Mouse (Mus musculus) intestine, embryonic 14.5 days (tissue): ENCODE measurements around the gene Zfp775. TPM values are rescaled to one million over a fixed set of nuclear protein-coding genes. Genes with fewer than 3 reads are reported as not detected.
A peak's percentile ranks its signal among the peaks of the same experiment; 100 is the strongest.

Source experiments
- ATAC-seq: fragments of 200-750 bp; cut with Nextera tagmentation; replicated peaks from 2 replicates; pipeline ENCODE4 v1.8.0; 2017; ENCODE audit warnings: low read depth, moderate number of reproducible peaks, moderate TSS enrichment, moderate library complexity; ENCODE audit not compliant: low FRiP score, low TSS enrichment
- DNase-seq: peaks from one replicate; pipeline ENCODE4 v3.0.0-alpha.2; 2018; ENCODE audit warnings: low spot score
- H3K27ac ChIP-seq: fragments of 300-500 bp; sonication (generic); 2 replicates; pipeline ENCODE4 v1.5.1; 2014; ENCODE audit warnings: low read depth, mild to moderate bottlenecking, control low read depth
- H3K27me3 ChIP-seq: fragments of 300-500 bp; sonication (generic); replicated peaks from 2 replicates; pipeline ENCODE4 v1.6.1; 2014; ENCODE audit warnings: low read length, control low read depth; ENCODE audit not compliant: control insufficient read depth, insufficient read depth
- H3K36me3 ChIP-seq: fragments of 300-500 bp; sonication (generic); 2 replicates; pipeline ENCODE4 v1.6.1; 2014; ENCODE audit warnings: low read length, control low read depth; ENCODE audit not compliant: control insufficient read depth, insufficient read depth
- H3K4me1 ChIP-seq: fragments of 300-500 bp; sonication (generic); replicated peaks from 2 replicates; pipeline ENCODE4 v1.6.1; 2014; ENCODE audit warnings: low read length, control low read depth, mixed read lengths; ENCODE audit not compliant: control insufficient read depth, insufficient read depth
- H3K4me2 ChIP-seq: fragments of 300-500 bp; sonication (generic); 2 replicates; pipeline ENCODE4 v1.6.1; 2014; ENCODE audit warnings: low read length
- H3K4me3 ChIP-seq: fragments of 300-500 bp; sonication (generic); 2 replicates; pipeline ENCODE4 v1.5.1; 2014; ENCODE audit warnings: low read depth, low read length, control low read depth, mixed read lengths
- H3K9ac ChIP-seq: fragments of 300-500 bp; sonication (generic); 2 replicates; pipeline ENCODE4 v1.6.1; 2014; ENCODE audit warnings: mild to moderate bottlenecking, low read length
- H3K9me3 ChIP-seq: fragments of 300-500 bp; sonication (generic); 2 replicates; pipeline ENCODE4 v1.6.1; 2016; ENCODE audit warnings: low read length, control low read depth; ENCODE audit not compliant: control insufficient read depth
- WGBS: fragments of 180-500 bp; shearing (Covaris S2); extraction: QIAGEN DNeasy Blood & Tissue Kit; methylation state at CpG from one replicate; pipeline ENCODE4 v1.1.7; 2014; 5-methylcytosine and 5-hydroxymethylcytosine counted together
- polyA plus RNA-seq: library from polyadenylated mRNA; unstranded; fragments of >200 nt; fragmentation: Nextera tagmentation; extraction: Ambion mirVana; gene quantifications from 2 replicates; pipeline ENCODE4 v1.2.1, GENCODE M21; 2014

The Zfp775 gene
- polyA plus RNA-seq, 1 experiment from 2014 or later = 8.3 TPM

DNA sequence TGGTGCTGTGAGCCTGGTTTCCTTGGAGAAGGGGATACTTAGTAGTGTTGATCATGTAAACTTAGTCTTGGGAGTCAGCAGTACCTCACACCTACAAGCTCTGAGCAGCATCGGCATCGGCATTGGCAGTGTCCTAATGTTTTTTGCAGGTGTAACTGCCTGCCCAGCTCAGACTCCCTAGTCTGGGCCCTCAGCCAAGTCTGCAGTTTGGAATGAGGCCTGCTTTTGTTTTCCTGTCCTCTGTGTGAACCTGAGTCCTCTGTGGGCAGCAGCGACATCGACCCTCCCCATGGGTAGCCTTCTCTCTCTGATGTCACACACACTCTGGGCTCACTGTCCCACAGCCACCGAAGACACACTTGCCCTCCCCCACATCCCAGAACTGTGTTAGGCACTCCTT lies 35.6 kb upstream of the Zfp775 start:
- Histone ChIP-seq H3K9ac (no peak overlapping the region), H3K4me1 (peaks cover 19% of the 10 kb centered on the region), H3K4me3 (no peak overlapping the region), H3K27ac (no peak overlapping the region), H3K9me3 (no peaks in the 10 kb centered on the region; the same call in 1 of the 2 replicates), H3K27me3 (no peaks in the 10 kb centered on the region), H3K36me3 (no peaks in the 10 kb centered on the region), H3K4me2 (no peak overlapping the region)
- WGBS = 39% methylated on average over 5 of the region's 5 CpGs
- DNase-seq (no peak), ATAC-seq (peak; percentile 57)

DNA sequence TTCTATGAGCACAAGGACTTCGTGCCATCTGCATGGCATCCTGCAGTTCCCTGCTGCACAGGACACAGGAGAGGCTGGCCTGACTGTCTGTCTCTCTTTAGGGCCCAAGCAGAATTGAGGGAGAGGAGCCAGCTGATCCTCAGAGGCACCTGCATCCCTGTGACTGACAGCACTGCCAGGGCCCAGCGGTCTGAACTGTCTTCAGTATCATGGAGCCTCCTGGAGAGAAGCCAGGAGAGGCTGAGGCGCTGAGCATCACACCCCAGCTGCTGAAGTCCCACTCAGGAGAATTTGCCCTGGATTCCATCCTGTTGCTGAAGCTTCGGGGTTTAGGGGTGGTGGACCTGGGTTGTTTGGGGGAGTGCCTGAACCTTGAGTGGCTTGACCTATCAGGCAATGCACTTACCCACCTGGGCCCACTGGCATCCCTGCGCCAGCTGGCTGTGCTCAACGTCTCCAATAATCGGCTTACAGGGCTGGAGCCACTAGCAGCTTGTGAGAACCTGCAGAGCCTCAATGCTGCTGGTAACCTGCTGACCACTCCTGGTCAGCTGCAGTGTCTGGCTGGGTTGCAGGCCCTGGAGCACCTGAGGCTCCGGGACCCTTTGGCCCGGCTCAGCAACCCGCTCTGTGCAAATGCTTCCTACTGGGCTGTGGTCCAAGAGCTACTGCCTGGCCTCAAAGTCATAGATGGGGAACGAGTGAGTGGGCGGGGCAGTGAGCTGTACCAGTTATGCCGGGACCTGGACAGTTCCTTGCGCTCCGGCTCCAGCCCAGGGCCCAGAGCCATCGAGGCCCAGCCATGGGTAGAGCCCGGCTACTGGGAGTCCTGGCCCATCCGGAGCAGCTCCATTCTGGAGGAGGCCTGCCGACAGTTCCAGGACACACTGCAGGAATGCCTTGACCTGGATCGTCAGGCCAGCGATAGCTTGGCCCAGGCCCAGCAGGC lies 33.6 kb upstream of the Zfp775 start:
- H3K27ac ChIP-seq = peak overlapping the region; percentile 27; the same call in 1 of the 2 replicates
- DNase-seq (no peak), ATAC-seq (no peak)
- H3K4me3 ChIP-seq = no peak overlapping the region
- H3K36me3 ChIP-seq = no peaks in the 10 kb centered on the region
- H3K4me2 ChIP-seq = 0 out of 2 replicates have a peak overlapping the region, but pooled peaks have one; percentile 8
- no peaks in the 10 kb centered on the region for H3K27me3 ChIP-seq
- H3K9me3 ChIP-seq = no peaks in the 10 kb centered on the region; the same call in 1 of the 2 replicates
- peaks cover 31% of the 10 kb centered on the region for H3K4me1 ChIP-seq
- H3K9ac ChIP-seq = no peak overlapping the region
- 59% methylated on average over 20 of the region's 21 CpGs for WGBS

DNA sequence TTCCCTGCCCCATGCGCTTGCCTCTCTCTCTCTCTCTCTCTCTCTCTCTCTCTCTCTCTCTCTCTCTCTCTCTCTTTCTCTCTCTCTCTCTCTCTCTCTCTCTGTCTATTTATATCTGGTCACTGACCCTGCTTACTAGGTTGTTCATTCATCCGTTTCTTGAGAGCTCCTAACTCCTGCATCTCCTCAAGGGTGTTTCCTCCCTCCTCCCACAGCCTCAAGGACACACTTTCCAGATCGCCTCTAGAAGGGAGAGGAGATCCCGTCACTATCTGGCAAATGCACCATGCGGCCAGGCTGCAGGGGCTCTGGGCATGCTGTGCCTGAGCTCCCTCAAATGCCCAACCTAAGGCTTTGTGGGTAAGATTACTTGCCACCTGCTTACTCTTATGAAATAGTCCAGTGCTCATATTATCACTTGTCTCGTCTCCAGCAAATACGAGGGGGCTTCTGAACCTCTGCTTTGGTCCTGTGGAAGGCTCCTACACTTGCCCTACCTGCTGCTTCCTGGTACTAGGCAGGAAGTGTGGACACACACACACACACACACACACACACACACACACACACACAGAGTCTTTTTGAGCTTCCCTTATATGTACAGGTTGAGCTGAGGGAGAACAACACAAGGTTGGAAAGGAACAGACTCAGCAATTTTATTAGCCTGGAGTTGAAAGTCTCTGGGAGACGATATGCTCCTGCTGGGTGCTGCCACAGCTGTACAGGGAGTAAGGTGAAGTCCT lies 32.6 kb upstream of the Zfp775 start:
- no peaks in the 10 kb centered on the region for H3K36me3 ChIP-seq
- H3K9ac ChIP-seq = no peak overlapping the region
- H3K27me3 ChIP-seq = no peaks in the 10 kb centered on the region
- ATAC-seq = no peak
- H3K27ac ChIP-seq = 0 out of 2 replicates have a peak overlapping the region, but pooled peaks have one; percentile 27
- peaks cover 37% of the 10 kb centered on the region for H3K4me1 ChIP-seq
- 59% methylated on average over 7 of the region's 8 CpGs for WGBS
- no peaks in the 10 kb centered on the region; the same call in 1 of the 2 replicates for H3K9me3 ChIP-seq
- H3K4me2 ChIP-seq = no peak overlapping the region
- no peak for DNase-seq
- H3K4me3 ChIP-seq = no peak overlapping the region

DNA sequence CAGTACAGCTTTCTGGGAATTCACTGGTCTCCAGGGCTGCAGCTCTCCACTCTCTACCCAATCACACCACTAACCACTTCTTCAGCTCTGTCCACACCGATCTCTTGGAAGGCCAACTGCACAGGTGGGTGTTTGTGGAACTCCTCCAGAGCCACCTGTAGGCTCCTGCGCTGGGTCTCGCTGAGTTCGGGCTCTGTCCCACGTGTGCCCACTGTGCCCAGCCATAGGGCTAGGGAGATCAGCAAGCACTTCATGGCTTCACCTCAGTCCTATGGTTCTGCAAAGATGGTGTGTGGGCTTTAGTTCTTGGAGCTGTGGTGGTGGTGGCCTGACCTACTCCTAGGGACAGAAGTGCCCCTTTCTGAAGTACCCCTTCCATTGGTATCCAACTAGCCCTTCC lies 29.8 kb upstream of the Zfp775 start:
- DNase-seq = no peak
- 0 out of 2 replicates have a peak overlapping the region, but pooled peaks have one; percentile 4 for H3K4me3 ChIP-seq
- H3K27ac ChIP-seq = peak overlapping the region; percentile 67
- H3K9ac ChIP-seq = no peak overlapping the region
- peaks cover 34% of the 10 kb centered on the region for H3K4me1 ChIP-seq
- no peaks in the 10 kb centered on the region for H3K36me3 ChIP-seq
- 94% methylated on average over 5 of the region's 5 CpGs for WGBS
- H3K4me2 ChIP-seq = peak overlapping the region; percentile 20
- no peaks in the 10 kb centered on the region for H3K27me3 ChIP-seq
- ATAC-seq = no peak
- no peaks in the 10 kb centered on the region; the same call in 1 of the 2 replicates for H3K9me3 ChIP-seq

DNA sequence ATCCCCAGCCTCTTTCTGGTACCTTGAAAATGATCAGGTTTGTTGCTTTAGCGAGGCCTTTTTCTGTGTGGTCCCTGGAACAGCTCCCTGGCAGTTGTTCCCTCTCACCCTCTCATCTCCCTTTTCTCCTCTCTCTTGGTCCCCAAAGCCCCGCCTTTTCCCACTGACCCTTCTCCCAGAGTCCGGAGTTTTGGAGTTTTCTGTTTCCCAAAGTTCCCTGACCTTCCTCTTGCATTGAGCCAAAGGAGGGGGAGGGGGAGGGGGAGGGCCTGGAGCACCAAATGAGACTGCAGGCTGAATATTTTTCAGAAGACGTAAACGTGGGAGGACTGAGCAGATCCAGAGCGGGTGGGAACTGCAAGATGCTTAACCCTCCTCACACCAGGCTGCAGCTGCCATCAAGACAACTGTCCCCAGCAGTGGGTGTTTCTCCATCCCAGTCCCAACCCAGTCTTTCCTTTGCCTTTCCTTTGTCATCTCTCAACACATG lies 29.2 kb upstream of the Zfp775 start, which contains the start of gene Rarres2:
Rarres2 (minus strand) TSS at position 218 of the 490 bp plus-strand sequence.
- Histone ChIP-seq H3K9ac (no peak within 1 kb of the TSS), H3K36me3 (no peaks in the 10 kb centered on the region), H3K9me3 (no peaks in the 10 kb centered on the region; the same call in 1 of the 2 replicates), H3K4me2 (peak within 1 kb of the TSS; percentile 20), H3K4me3 (0 out of 2 replicates have a peak within 1 kb of the TSS, but pooled peaks have one; percentile 4), H3K27ac (peak within 1 kb of the TSS; percentile 67), H3K4me1 (peaks cover 34% of the 10 kb centered on the region), H3K27me3 (no peaks in the 10 kb centered on the region)
- WGBS = 15% methylated on average over 6 of the region's 6 CpGs
- ATAC-seq (no peak), DNase-seq (no peak)

DNA sequence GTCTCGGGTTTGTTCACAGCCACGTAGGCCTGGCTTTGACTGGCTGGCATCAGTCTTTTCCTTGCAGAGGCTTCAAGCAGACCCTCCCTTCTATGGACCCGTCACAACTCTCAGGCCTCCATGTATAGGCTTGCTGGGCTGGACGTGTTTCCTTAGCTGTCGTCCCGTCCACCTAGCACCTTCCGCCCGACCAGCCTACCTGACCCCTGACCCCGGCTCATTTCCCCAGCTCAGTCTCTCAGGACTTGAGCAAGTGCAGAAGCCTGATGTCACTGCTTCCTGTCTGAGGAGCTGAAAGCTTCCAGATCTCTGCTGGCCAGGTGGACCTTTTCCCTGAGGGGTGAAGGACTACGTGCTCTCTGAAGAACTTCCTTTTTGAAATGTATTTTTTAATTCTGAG lies 28.6 kb upstream of the Zfp775 start:
- Histone ChIP-seq H3K27ac (peak overlapping the region; percentile 67), H3K4me1 (peaks cover 33% of the 10 kb centered on the region), H3K9me3 (no peaks in the 10 kb centered on the region; the same call in 1 of the 2 replicates), H3K4me3 (no peak overlapping the region), H3K4me2 (no peak overlapping the region), H3K9ac (no peak overlapping the region), H3K27me3 (no peaks in the 10 kb centered on the region), H3K36me3 (no peaks in the 10 kb centered on the region)
- 25% methylated on average over 10 of the region's 10 CpGs for WGBS
- ATAC-seq (no peak), DNase-seq (peak; percentile 62)

DNA sequence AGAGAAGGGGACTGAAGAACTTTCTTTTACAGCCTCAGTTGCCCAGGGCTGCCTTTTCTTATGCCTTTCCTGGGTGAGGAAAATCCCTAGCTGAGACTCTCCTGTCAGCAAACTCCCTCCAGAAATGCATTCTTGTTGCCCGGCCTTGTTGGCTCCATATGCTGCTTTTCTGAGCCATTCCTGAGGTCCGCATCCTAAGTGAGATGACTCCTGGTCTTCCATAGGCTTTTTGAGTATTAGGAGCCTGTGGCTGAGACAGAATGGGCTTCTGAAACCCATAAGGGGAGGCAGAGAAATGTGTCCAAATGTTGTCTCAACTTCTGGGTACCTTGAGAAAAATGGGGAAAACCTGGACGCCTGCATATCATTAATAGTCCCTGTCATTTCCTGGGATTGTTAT lies 27.9 kb upstream of the Zfp775 start:
- no peak overlapping the region for H3K4me3 ChIP-seq
- ATAC-seq (no peak), DNase-seq (no peak)
- H3K4me2 ChIP-seq = no peak overlapping the region
- peaks cover 28% of the 10 kb centered on the region for H3K4me1 ChIP-seq
- no peaks in the 10 kb centered on the region for H3K27me3 ChIP-seq
- H3K9ac ChIP-seq = no peak overlapping the region
- WGBS = 68% methylated on average over 3 of the region's 3 CpGs
- no peaks in the 10 kb centered on the region; the same call in 1 of the 2 replicates for H3K9me3 ChIP-seq
- no peaks in the 10 kb centered on the region for H3K36me3 ChIP-seq
- H3K27ac ChIP-seq = peak overlapping the region; percentile 33; the same call in 1 of the 2 replicates

DNA sequence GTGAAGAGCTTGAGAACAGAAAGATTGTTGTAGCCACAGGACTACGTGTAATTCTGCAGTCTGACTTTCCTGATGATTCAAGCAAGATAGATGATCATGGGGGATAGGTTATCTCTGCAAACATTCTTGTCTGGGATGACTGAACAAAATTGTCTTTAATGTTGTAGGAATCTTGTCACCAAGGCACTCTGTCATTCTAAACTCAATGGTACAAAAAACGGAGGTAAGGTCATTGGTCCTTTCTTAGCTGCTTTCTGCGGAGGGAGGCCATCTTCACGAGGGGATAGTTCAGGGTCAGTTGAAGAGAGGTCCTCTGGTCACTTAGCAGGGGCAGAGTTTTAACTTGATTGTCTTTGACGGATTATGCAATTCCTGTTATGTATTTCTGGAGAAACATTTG lies 23.1 kb upstream of the Zfp775 start:
- ATAC-seq (no peak), DNase-seq (no peak)
- no peak overlapping the region; the same call in 1 of the 2 replicates for H3K4me2 ChIP-seq
- H3K27ac ChIP-seq = peak overlapping the region; percentile 24; the same call in 1 of the 2 replicates
- H3K4me1 ChIP-seq = peaks cover 3% of the 10 kb centered on the region; the same call in 1 of the 2 replicates
- no peaks in the 10 kb centered on the region for H3K36me3 ChIP-seq
- H3K27me3 ChIP-seq = no peaks in the 10 kb centered on the region
- 41% methylated on average over 5 of the region's 5 CpGs for WGBS
- H3K9me3 ChIP-seq = no peaks in the 10 kb centered on the region
- H3K4me3 ChIP-seq = no peak overlapping the region
- no peak overlapping the region for H3K9ac ChIP-seq
